Mouse (Mus musculus): ENCODE results near the gene Duoxa1.
A peak's percentile ranks its signal among the peaks of the same experiment; 100 is the strongest.
"Not testable (repeated sequence)": the region's sequence is repeated elsewhere in the genome, so short reads cannot be mapped to it uniquely, and the experiment has no call there.

Gene Duoxa1

GRCm38 (mm10) chr2:122313536-122313935 is at the start of gene Duoxa1:
Duoxa1 (minus strand) TSS chr2:122313730.
- DNase-seq (ENCODE audit: low spot score) = no peak

- DNase-seq (ENCODE audit: low spot score) = no peak
These were observed 49.3 kb upstream of the Duoxa1 start for GRCm38 (mm10) chr2:122362622-122363523.

- DNase-seq (ENCODE audit: low spot score) = no peak
These were observed 48.5 kb upstream of the Duoxa1 start for GRCm38 (mm10) chr2:122361868-122362621.

- DNase-seq (ENCODE audit: low spot score) = no peak
These were observed 47.7 kb upstream of the Duoxa1 start for GRCm38 (mm10) chr2:122361181-122361580.

GRCm38 (mm10) chr2:122360310-122360709 is 46.8 kb upstream of the Duoxa1 start:
- DNase-seq (ENCODE audit: low spot score) = no peak

GRCm38 (mm10) chr2:122356187-122356586 is 42.7 kb upstream of the Duoxa1 start:
- DNase-seq (ENCODE audit: low spot score) = no peak

- no peak for DNase-seq (ENCODE audit: low spot score)
These were observed 41.9 kb upstream of the Duoxa1 start for GRCm38 (mm10) chr2:122355389-122355788.

- DNase-seq (ENCODE audit: low spot score) = no peak
These were observed 40.8 kb upstream of the Duoxa1 start for GRCm38 (mm10) chr2:122354191-122354929.

GRCm38 (mm10) chr2:122353765-122354164 is 40.2 kb upstream of the Duoxa1 start:
- no peak for DNase-seq (ENCODE audit: low spot score)

- DNase-seq (ENCODE audit: low spot score) = no peak
These were observed 39.5 kb upstream of the Duoxa1 start for GRCm38 (mm10) chr2:122352992-122353391.

GRCm38 (mm10) chr2:122351931-122352329 is 38.4 kb upstream of the Duoxa1 start:
- no peak for DNase-seq (ENCODE audit: low spot score)

GRCm38 (mm10) chr2:122351156-122351930 is 37.8 kb upstream of the Duoxa1 start:
- DNase-seq (ENCODE audit: low spot score) = no peak

GRCm38 (mm10) chr2:122349136-122349785 is 35.7 kb upstream of the Duoxa1 start:
- no peak for DNase-seq (ENCODE audit: low spot score)

- peak; percentile 61 for DNase-seq (ENCODE audit: low spot score)
These were observed 35.1 kb upstream of the Duoxa1 start for GRCm38 (mm10) chr2:122348531-122349131.

GRCm38 (mm10) chr2:122347257-122347656 is 33.7 kb upstream of the Duoxa1 start:
- DNase-seq (ENCODE audit: low spot score) = no peak

GRCm38 (mm10) chr2:122346164-122346563 is 32.6 kb upstream of the Duoxa1 start:
- not testable (repeated sequence) for DNase-seq (ENCODE audit: low spot score)

- no peak for DNase-seq (ENCODE audit: low spot score)
These were observed 31.8 kb upstream of the Duoxa1 start for GRCm38 (mm10) chr2:122345106-122345893.

GRCm38 (mm10) chr2:122337291-122337690 is 23.8 kb upstream of the Duoxa1 start:
- no peak for DNase-seq (ENCODE audit: low spot score)

- DNase-seq (ENCODE audit: low spot score) = no peak
These were observed 20.6 kb upstream of the Duoxa1 start for GRCm38 (mm10) chr2:122334170-122334569.

GRCm38 (mm10) chr2:122332222-122332621 is 18.7 kb upstream of the Duoxa1 start:
- DNase-seq (ENCODE audit: low spot score) = no peak
